Mouse (Mus musculus): Measurements from ENCODE around the gene Mex3a. TPM values are rescaled to one million over a fixed set of nuclear protein-coding genes. Genes with fewer than 3 reads are reported as not detected.
A peak's percentile ranks its signal among the peaks of the same experiment; 100 is the strongest.

Mex3a gene
- polyA plus RNA-seq, 1 experiment from 2014 or later: 18.6 TPM

- Histone ChIP-seq H3K4me1 (ENCODE audit: insufficient read depth, low read length) (peaks cover 67% of the 10 kb centered on the region), H3K4me2 (replicated peaks; ENCODE audit: low read depth, low read length) (peak overlapping the region; percentile 83), H3K4me3 (ENCODE audit: low read length) (peak overlapping the region; percentile 94), H3K36me3 (ENCODE audit: insufficient read depth, low read length) (peaks cover 19% of the 10 kb centered on the region), H3K27ac (ENCODE audit: low read length) (peak overlapping the region; percentile 99), H3K9me3 (ENCODE audit: low read length) (no peaks in the 10 kb centered on the region), H3K27me3 (ENCODE audit: insufficient read depth, low read length) (no peaks in the 10 kb centered on the region), H3K9ac (replicated peaks; ENCODE audit: low read length) (peak overlapping the region; percentile 99)
- ATAC-seq (ENCODE audit: low FRiP score, low TSS enrichment): peak; percentile 9
- under 1% methylated on average over 30 of the region's 40 CpGs for WGBS
Observed at GRCm38 (mm10) chr3:88532689-88533511, 705 bp downstream of the Mex3a start.

DNA sequence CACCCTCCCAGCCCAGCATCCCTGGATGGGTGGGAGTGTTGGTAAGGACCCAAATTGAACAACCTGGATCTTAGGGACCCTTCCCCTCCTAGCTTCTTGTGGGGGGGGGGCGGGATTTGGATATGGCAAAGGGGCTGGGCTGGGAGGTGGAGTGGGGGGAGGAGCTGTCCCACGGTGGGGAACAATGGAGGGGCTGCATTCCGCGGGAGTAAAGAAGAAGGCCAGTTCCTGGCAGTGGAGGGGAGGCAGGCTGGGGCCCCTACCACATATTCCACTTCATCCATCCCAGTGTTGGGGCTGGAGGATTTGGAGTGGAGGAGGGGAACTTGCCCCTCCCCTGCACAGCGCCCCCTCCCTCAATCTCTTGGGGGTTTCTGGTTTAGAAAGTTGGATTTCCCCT is 1.5 kb downstream of the Mex3a start:
- no peaks in the 10 kb centered on the region for H3K9me3 ChIP-seq (ENCODE audit: low read length)
- no peak for ATAC-seq (ENCODE audit: low FRiP score, low TSS enrichment)

GRCm38 (mm10) chr3:88535005-88535404 is 2.8 kb downstream of the Mex3a start:
- Histone ChIP-seq H3K9ac (replicated peaks; ENCODE audit: low read length) (peak overlapping the region; percentile 99), H3K27ac (ENCODE audit: low read length) (peak overlapping the region; percentile 61; the same call in 1 of the 2 replicates), H3K36me3 (ENCODE audit: insufficient read depth, low read length) (peaks cover 30% of the 10 kb centered on the region), H3K4me2 (replicated peaks; ENCODE audit: low read depth, low read length) (peak overlapping the region; percentile 83), H3K27me3 (ENCODE audit: insufficient read depth, low read length) (no peaks in the 10 kb centered on the region), H3K9me3 (ENCODE audit: low read length) (no peaks in the 10 kb centered on the region), H3K4me3 (ENCODE audit: low read length) (peak overlapping the region; percentile 94), H3K4me1 (ENCODE audit: insufficient read depth, low read length) (peaks cover 66% of the 10 kb centered on the region)
- no peak for ATAC-seq (ENCODE audit: low FRiP score, low TSS enrichment)
- 23% methylated on average over 3 of the region's 3 CpGs for WGBS

More for the DNA sequence above, 1.5 kb downstream of the Mex3a start:
- Histone ChIP-seq H3K27me3 (ENCODE audit: insufficient read depth, low read length) (no peaks in the 10 kb centered on the region), H3K9ac (replicated peaks; ENCODE audit: low read length) (peak overlapping the region; percentile 99), H3K4me3 (ENCODE audit: low read length) (peak overlapping the region; percentile 94), H3K27ac (ENCODE audit: low read length) (peak overlapping the region; percentile 99), H3K4me1 (ENCODE audit: insufficient read depth, low read length) (peaks cover 71% of the 10 kb centered on the region), H3K4me2 (replicated peaks; ENCODE audit: low read depth, low read length) (peak overlapping the region; percentile 83), H3K36me3 (ENCODE audit: insufficient read depth, low read length) (peaks cover 27% of the 10 kb centered on the region)
- WGBS: 2% methylated on average over 5 of the region's 5 CpGs

GRCm38 (mm10) chr3:88535527-88535926 is 3.3 kb downstream of the Mex3a start:
- peak overlapping the region; percentile 94 for H3K4me3 ChIP-seq (ENCODE audit: low read length)
- H3K9ac ChIP-seq (replicated peaks; ENCODE audit: low read length): peak overlapping the region; percentile 99
- H3K4me1 ChIP-seq (ENCODE audit: insufficient read depth, low read length): peaks cover 60% of the 10 kb centered on the region
- H3K9me3 ChIP-seq (ENCODE audit: low read length): no peaks in the 10 kb centered on the region
- no peaks in the 10 kb centered on the region for H3K27me3 ChIP-seq (ENCODE audit: insufficient read depth, low read length)
- ATAC-seq (ENCODE audit: low FRiP score, low TSS enrichment): no peak
- H3K36me3 ChIP-seq (ENCODE audit: insufficient read depth, low read length): peaks cover 34% of the 10 kb centered on the region
- peak overlapping the region; percentile 61; the same call in 1 of the 2 replicates for H3K27ac ChIP-seq (ENCODE audit: low read length)
- WGBS: 33% methylated on average over 4 of the region's 4 CpGs
- H3K4me2 ChIP-seq (replicated peaks; ENCODE audit: low read depth, low read length): peak overlapping the region; percentile 83

DNA sequence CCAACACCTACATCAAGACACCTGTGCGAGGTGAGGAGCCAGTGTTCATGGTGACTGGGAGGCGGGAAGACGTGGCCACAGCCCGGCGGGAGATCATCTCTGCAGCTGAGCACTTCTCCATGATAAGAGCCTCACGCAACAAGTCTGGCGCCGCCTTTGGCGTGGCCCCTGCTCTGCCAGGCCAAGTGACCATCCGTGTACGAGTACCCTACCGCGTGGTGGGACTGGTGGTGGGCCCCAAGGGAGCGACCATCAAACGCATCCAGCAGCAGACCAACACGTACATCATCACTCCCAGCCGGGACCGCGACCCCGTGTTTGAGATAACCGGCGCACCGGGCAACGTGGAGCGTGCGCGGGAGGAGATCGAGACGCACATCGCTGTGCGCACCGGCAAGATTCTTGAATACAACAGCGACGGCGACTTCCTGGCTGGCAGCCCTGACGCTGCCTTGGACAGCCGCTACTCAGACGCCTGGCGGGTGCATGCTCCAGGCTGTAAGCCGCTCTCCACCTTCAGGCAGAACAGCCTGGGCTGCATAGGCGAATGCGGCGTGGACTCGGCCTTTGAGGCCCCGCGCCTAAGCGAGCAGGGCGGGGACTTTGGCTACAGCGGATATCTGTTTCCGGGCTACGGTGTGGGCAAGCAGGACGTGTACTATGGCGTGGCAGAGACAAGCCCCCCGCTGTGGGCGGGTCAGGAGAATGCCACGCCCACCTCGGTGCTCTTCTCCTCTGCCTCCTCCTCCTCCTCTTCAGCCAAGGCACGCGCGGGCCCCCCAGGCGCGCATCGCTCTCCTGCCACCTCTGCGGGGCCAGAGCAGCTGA is 4.1 kb downstream of the Mex3a start:
- WGBS: 5% methylated on average over 64 of the region's 64 CpGs
- H3K9ac ChIP-seq (replicated peaks; ENCODE audit: low read length): peak overlapping the region; percentile 99
- H3K4me2 ChIP-seq (replicated peaks; ENCODE audit: low read depth, low read length): peak overlapping the region; percentile 83
- peak; percentile 36 for ATAC-seq (ENCODE audit: low FRiP score, low TSS enrichment)
- peaks cover 34% of the 10 kb centered on the region for H3K36me3 ChIP-seq (ENCODE audit: insufficient read depth, low read length)
- H3K9me3 ChIP-seq (ENCODE audit: low read length): no peaks in the 10 kb centered on the region
- H3K27ac ChIP-seq (ENCODE audit: low read length): peak overlapping the region; percentile 60; the same call in 1 of the 2 replicates
- peak overlapping the region; percentile 94 for H3K4me3 ChIP-seq (ENCODE audit: low read length)
- H3K27me3 ChIP-seq (ENCODE audit: insufficient read depth, low read length): no peaks in the 10 kb centered on the region
- H3K4me1 ChIP-seq (ENCODE audit: insufficient read depth, low read length): peaks cover 57% of the 10 kb centered on the region

- H3K4me3 ChIP-seq (ENCODE audit: low read length): peak overlapping the region; percentile 94; the same call in 1 of the 2 replicates
- no peaks in the 10 kb centered on the region for H3K27me3 ChIP-seq (ENCODE audit: insufficient read depth, low read length)
- H3K36me3 ChIP-seq (ENCODE audit: insufficient read depth, low read length): peaks cover 34% of the 10 kb centered on the region
- H3K4me1 ChIP-seq (ENCODE audit: insufficient read depth, low read length): peaks cover 57% of the 10 kb centered on the region
- no peak overlapping the region for H3K27ac ChIP-seq (ENCODE audit: low read length)
- WGBS: 68% methylated on average over 6 of the region's 6 CpGs
- peak overlapping the region; percentile 99 for H3K9ac ChIP-seq (replicated peaks; ENCODE audit: low read length)
- ATAC-seq (ENCODE audit: low FRiP score, low TSS enrichment): peak; percentile 1; the same call in 1 of the 2 replicates
- no peaks in the 10 kb centered on the region for H3K9me3 ChIP-seq (ENCODE audit: low read length)
- peak overlapping the region; percentile 83; the same call in 1 of the 2 replicates for H3K4me2 ChIP-seq (replicated peaks; ENCODE audit: low read depth, low read length)
Observed at GRCm38 (mm10) chr3:88537146-88537545, 5.0 kb downstream of the Mex3a start.

- ATAC-seq (ENCODE audit: low FRiP score, low TSS enrichment): no peak
- no peak overlapping the region for H3K4me2 ChIP-seq (replicated peaks; ENCODE audit: low read depth, low read length)
- no peaks in the 10 kb centered on the region for H3K27me3 ChIP-seq (ENCODE audit: insufficient read depth, low read length)
- H3K27ac ChIP-seq (ENCODE audit: low read length): no peak overlapping the region
- H3K9me3 ChIP-seq (ENCODE audit: low read length): no peaks in the 10 kb centered on the region
- no peak overlapping the region for H3K4me3 ChIP-seq (ENCODE audit: low read length)
- peaks cover 34% of the 10 kb centered on the region for H3K36me3 ChIP-seq (ENCODE audit: insufficient read depth, low read length)
- 45% methylated on average over 9 of the region's 9 CpGs for WGBS
- peaks cover 57% of the 10 kb centered on the region for H3K4me1 ChIP-seq (ENCODE audit: insufficient read depth, low read length)
- no peak overlapping the region for H3K9ac ChIP-seq (replicated peaks; ENCODE audit: low read length)
Observed at GRCm38 (mm10) chr3:88538271-88539145, 6.3 kb downstream of the Mex3a start.

DNA sequence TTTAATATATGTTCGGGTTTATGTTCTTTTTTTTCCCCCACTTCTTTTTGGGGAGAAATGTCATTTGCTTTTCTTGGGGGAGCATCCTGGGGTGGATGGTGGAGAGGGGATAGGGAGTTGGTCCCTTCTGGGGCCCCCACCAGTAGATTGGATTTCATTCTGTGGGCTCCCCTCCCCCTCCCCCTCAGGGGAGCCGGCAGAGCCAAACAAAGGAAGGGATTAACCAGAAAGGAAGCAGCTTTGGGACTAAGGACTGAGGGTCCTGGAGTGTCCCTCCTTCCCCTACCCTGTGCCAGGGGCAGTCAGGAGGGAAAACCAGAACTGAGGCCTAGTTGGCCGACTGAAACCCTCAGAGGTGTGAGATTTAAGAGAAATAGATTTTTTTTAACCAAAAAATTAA is 7.2 kb downstream of the Mex3a start:
- H3K4me2 ChIP-seq (replicated peaks; ENCODE audit: low read depth, low read length): no peak overlapping the region
- H3K27me3 ChIP-seq (ENCODE audit: insufficient read depth, low read length): no peaks in the 10 kb centered on the region
- no peaks in the 10 kb centered on the region for H3K9me3 ChIP-seq (ENCODE audit: low read length)
- no peak for ATAC-seq (ENCODE audit: low FRiP score, low TSS enrichment)
- H3K4me1 ChIP-seq (ENCODE audit: insufficient read depth, low read length): peaks cover 52% of the 10 kb centered on the region
- peaks cover 34% of the 10 kb centered on the region for H3K36me3 ChIP-seq (ENCODE audit: insufficient read depth, low read length)
- WGBS: 16% methylated on average over 3 of the region's 3 CpGs
- H3K27ac ChIP-seq (ENCODE audit: low read length): no peak overlapping the region
- H3K9ac ChIP-seq (replicated peaks; ENCODE audit: low read length): peak overlapping the region; percentile 51; the same call in 1 of the 2 replicates
- no peak overlapping the region for H3K4me3 ChIP-seq (ENCODE audit: low read length)

DNA sequence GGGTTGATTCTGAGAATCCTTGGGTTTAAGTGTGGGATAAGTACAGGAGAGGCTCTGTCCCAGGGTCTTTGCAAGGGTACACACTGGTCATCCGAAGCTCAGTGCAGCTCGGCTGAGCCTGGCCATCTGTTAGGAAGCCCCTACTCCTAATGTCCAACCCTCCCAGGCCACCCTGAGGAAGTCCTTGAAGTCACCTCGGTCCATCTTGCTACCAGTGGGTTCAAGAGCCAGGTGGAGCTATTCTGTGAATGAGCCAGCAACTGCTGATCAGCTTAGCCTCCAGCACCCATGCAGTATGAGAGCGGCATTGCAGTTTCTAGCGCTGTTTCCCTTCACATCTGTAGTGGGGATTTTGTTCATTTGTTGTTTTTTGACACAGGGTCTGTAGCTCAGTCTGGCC is 7.9 kb downstream of the Mex3a start:
- Histone ChIP-seq H3K27ac (ENCODE audit: low read length) (peak overlapping the region; percentile 31; the same call in 1 of the 2 replicates), H3K4me3 (ENCODE audit: low read length) (no peak overlapping the region), H3K4me1 (ENCODE audit: insufficient read depth, low read length) (peaks cover 49% of the 10 kb centered on the region), H3K27me3 (ENCODE audit: insufficient read depth, low read length) (no peaks in the 10 kb centered on the region), H3K9me3 (ENCODE audit: low read length) (no peaks in the 10 kb centered on the region), H3K9ac (replicated peaks; ENCODE audit: low read length) (no peak overlapping the region), H3K36me3 (ENCODE audit: insufficient read depth, low read length) (peaks cover 34% of the 10 kb centered on the region), H3K4me2 (replicated peaks; ENCODE audit: low read depth, low read length) (no peak overlapping the region)
- 58% methylated on average over 5 of the region's 5 CpGs for WGBS
- ATAC-seq (ENCODE audit: low FRiP score, low TSS enrichment): no peak

All from kidney, embryonic 16.5 days (tissue).